Mouse (Mus musculus): ENCODE data around the gene Fhl5. TPM values are rescaled to one million over a fixed set of nuclear protein-coding genes. Genes with fewer than 3 reads are reported as not detected.

The Fhl5 gene
- polyA plus RNA-seq, 1 experiment from 2014 or later: not detected

DNA sequence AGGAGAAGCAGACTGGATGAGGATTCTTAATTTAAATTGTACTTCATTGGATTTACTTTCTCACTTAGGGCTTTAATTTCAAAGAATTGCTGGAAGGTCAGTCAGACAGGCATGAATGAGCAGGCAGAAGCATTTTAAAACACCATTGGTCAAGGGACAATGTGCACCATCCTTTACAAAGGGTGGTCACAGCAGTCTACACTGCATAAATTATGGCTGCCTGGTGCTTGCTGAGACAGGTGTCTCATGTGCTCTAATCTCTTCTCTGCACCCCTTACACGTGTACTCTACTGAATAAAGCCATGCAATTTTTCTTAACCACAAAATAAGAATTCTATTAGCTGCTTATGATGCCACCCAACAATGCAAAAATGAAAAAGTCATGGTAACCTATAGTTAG, 15.1 kb downstream of the Fhl5 start:
- H3K4me2 ChIP-seq: no peak overlapping the region

DNA sequence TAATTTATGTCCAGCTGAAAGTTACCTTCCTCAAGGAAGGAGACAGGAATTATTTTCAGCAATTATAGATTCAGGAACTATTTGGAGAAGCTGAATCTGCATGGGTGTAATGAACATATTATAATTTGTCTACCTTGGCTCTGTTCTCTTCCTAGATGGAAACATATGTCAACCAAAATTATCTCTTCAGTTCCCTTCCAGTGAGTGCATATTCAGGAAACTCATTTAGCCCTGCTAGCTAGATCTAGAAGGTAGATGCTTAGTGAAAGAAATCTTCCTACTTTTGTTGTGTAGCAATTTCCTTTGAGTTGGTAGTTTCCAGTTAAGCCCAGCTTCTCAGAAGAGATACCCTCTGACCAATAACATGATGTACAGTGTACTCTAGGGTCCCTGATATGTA, 20.7 kb downstream of the Fhl5 start:
- H3K4me2 ChIP-seq: no peak overlapping the region

More for the DNA sequence above, 15.1 kb downstream of the Fhl5 start:
- H3K9me3 ChIP-seq: no peaks in the 10 kb centered on the region
- no peak for ATAC-seq (ENCODE audit: insufficient number of reproducible peaks, insufficient read depth, low FRiP score, low TSS enrichment, low read depth)
- no peaks in the 10 kb centered on the region for H3K36me3 ChIP-seq
- no peak overlapping the region for H3K4me3 ChIP-seq
- no peaks in the 10 kb centered on the region for H3K4me1 ChIP-seq
- H3K27me3 ChIP-seq: no peaks in the 10 kb centered on the region
- WGBS: 18% methylated on average over 1 of the region's 1 CpGs
- H3K27ac ChIP-seq: no peak overlapping the region
- no peak overlapping the region for H3K9ac ChIP-seq

DNA sequence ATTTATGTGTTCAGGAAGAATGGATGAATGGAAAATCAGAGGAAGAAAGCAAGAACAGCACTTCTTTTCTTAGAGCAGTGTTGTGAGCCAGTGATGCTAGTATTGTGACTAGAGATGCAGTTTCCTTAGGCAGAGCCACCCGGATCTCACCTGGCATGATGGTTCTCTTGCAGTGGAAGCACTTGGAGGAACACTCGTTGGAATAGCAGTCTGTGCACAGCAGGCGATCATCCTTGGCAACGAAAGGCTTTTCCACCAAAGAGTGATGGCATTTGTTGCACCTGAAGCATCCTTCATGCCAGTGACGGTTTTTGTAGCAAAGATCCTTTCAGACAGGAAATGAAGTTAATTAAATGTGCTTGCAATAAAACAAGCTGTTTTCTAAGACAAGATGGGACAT, 29.2 kb downstream of the Fhl5 start:
- Histone ChIP-seq H3K9ac (no peak overlapping the region), H3K9me3 (no peaks in the 10 kb centered on the region), H3K27me3 (no peaks in the 10 kb centered on the region), H3K4me1 (no peaks in the 10 kb centered on the region), H3K36me3 (no peaks in the 10 kb centered on the region), H3K4me2 (no peak overlapping the region), H3K4me3 (no peak overlapping the region), H3K27ac (no peak overlapping the region)
- no peak for ATAC-seq (ENCODE audit: insufficient number of reproducible peaks, insufficient read depth, low FRiP score, low TSS enrichment, low read depth)
- 60% methylated on average over 5 of the region's 5 CpGs for WGBS

More for the DNA sequence above, 20.7 kb downstream of the Fhl5 start:
- no peak overlapping the region for H3K4me3 ChIP-seq
- H3K9ac ChIP-seq: no peak overlapping the region
- no peaks in the 10 kb centered on the region for H3K4me1 ChIP-seq
- H3K27me3 ChIP-seq: no peaks in the 10 kb centered on the region
- H3K36me3 ChIP-seq: no peaks in the 10 kb centered on the region
- no peak for ATAC-seq (ENCODE audit: insufficient number of reproducible peaks, insufficient read depth, low FRiP score, low TSS enrichment, low read depth)
- H3K27ac ChIP-seq: no peak overlapping the region
- H3K9me3 ChIP-seq: no peaks in the 10 kb centered on the region

DNA sequence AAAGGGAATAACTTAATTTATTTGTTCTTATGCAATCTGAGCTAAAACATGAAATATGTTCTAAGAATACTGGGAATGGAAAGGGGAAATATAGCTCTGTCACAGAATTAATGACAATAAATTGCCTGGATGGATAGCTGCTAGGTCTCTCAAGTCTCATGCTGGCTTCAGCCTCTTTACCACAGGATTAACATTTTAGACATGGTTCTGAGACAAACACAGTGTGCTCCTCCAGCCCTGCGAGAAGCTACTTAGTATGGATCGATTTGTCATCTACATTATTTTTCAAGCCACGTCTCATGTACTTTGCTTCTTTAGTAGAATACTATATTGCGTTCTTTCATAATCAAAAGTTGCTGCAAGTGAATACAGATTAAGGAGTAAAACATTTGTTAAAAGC, 36.5 kb downstream of the Fhl5 start:
- H3K4me1 ChIP-seq: no peaks in the 10 kb centered on the region
- 77% methylated on average over 4 of the region's 4 CpGs for WGBS
- no peak overlapping the region for H3K9ac ChIP-seq
- H3K36me3 ChIP-seq: no peaks in the 10 kb centered on the region
- no peaks in the 10 kb centered on the region for H3K27me3 ChIP-seq
- no peak overlapping the region for H3K4me3 ChIP-seq
- no peak for ATAC-seq (ENCODE audit: insufficient number of reproducible peaks, insufficient read depth, low FRiP score, low TSS enrichment, low read depth)
- H3K27ac ChIP-seq: no peak overlapping the region
- no peak overlapping the region for H3K4me2 ChIP-seq
- no peaks in the 10 kb centered on the region for H3K9me3 ChIP-seq

DNA sequence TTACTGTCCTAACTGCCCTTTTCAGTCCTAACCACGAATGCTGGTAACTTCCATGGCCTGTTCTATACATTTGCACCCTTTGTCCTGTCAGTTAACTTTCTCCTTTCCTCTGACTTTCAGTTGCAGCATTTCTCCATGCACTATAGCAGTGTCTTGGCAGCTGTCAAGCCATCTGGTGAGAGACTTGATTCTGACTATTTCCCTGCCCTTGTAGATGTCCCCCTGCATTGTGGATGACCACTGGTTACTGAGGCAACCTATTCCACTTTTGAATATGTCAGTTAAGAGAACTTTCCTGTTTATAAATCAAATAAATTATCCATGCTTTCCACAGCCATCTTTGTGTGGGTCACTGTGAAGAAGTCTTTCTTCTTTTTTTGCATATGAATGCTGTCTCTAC, 45.4 kb downstream of the Fhl5 start:
- H3K36me3 ChIP-seq: no peaks in the 10 kb centered on the region
- H3K4me2 ChIP-seq: no peak overlapping the region
- no peaks in the 10 kb centered on the region for H3K27me3 ChIP-seq
- ATAC-seq (ENCODE audit: insufficient number of reproducible peaks, insufficient read depth, low FRiP score, low TSS enrichment, low read depth): no peak
- no peak overlapping the region for H3K27ac ChIP-seq
- no peak overlapping the region for H3K9ac ChIP-seq
- WGBS: 81% methylated on average over 1 of the region's 1 CpGs
- H3K4me3 ChIP-seq: no peak overlapping the region
- H3K9me3 ChIP-seq: no peaks in the 10 kb centered on the region
- H3K4me1 ChIP-seq: no peaks in the 10 kb centered on the region

DNA sequence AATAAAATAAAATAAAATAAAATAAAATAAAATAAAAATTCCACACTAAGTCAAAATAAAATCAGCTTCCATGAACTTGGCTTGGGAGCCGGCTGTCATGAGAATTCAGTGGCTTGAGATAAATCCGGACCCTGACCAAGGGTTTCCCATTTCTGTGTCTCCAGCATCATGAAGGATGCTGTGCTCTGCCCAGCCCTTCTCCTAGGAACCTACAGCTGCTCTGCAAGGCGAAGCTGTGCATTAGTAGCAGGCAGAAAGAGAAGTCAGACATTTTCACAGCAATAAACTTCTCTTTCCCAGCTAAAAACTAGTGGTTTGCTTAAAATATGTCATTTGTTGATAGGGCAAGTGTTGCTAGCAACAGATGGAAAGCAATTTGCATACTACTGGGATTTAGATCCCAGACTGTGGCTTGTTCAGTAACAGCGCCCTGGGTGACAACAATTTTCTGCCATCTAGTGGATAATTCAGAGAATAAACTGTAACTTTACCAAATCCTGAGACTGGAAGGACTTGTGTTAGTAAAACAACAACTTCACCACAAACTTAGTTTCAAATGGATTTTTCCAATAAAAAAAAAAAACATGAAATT, 63.0 kb downstream of the Fhl5 start:
- Histone ChIP-seq H3K9me3 (no peaks in the 10 kb centered on the region), H3K27me3 (no peaks in the 10 kb centered on the region), H3K36me3 (no peaks in the 10 kb centered on the region), H3K27ac (no peak overlapping the region), H3K4me2 (no peak overlapping the region), H3K4me3 (no peak overlapping the region), H3K4me1 (no peaks in the 10 kb centered on the region), H3K9ac (no peak overlapping the region)
- no peak for ATAC-seq (ENCODE audit: insufficient number of reproducible peaks, insufficient read depth, low FRiP score, low TSS enrichment, low read depth)
- 65% methylated on average over 4 of the region's 4 CpGs for WGBS

Other genes starting within 250 kb of the Fhl5 start
- 38.4 and 43.0 TPM in 2 replicates for gene Ufl1, start 38.9 kb upstream of the Fhl5 start, polyA plus RNA-seq (2015; fragmentation: Nextera tagmentation; extraction: Ambion mirVana)

Measured in embryonic facial prominence, embryonic 13.5 days (tissue).